Mouse (Mus musculus) splenic B cell, adult 2 months (primary cell): Measurements from ENCODE around the gene Gabra5.

Source experiments
- DNase-seq: peaks from one replicate; pipeline ENCODE4 v3.0.0-alpha.2; 2011; ENCODE audit warnings: low read depth, low spot score
- H3K27me3 ChIP-seq: 2 replicates; pipeline ENCODE4 v1.6.1; 2012; ENCODE audit warnings: mild to moderate bottlenecking, low read length, moderate library complexity, mixed read lengths; ENCODE audit not compliant: control insufficient read depth, poor library complexity, insufficient read depth, severe bottlenecking
- H3K36me3 ChIP-seq: 2 replicates; pipeline ENCODE4 v1.6.1; 2012; ENCODE audit warnings: mild to moderate bottlenecking, low read length, moderate library complexity, mixed read lengths; ENCODE audit not compliant: control insufficient read depth, poor library complexity, insufficient read depth, severe bottlenecking

Gabra5 gene

GRCm38 (mm10) chr7:57509681-57510141, at the start of gene Gabra5:
Gene Gabra5, minus strand, starts transcription at chr7:57510059.
- DNase-seq, result no peak
- H3K36me3 ChIP-seq, result no peaks in the 10 kb centered on the region

GRCm38 (mm10) chr7:57538565-57538964, 28.7 kb upstream of the Gabra5 start:
- DNase-seq, result no peak
- Histone ChIP-seq H3K36me3 (no peaks in the 10 kb centered on the region), H3K27me3 (no peaks in the 10 kb centered on the region)

More at GRCm38 (mm10) chr7:57509681-57510141, at the start of gene Gabra5:
- no peaks in the 10 kb centered on the region for H3K27me3 ChIP-seq

GRCm38 (mm10) chr7:57532676-57533075, 22.8 kb upstream of the Gabra5 start:
- H3K27me3 ChIP-seq, result no peaks in the 10 kb centered on the region
- no peak for DNase-seq
- H3K36me3 ChIP-seq, result no peaks in the 10 kb centered on the region

GRCm38 (mm10) chr7:57529954-57530353, 20.1 kb upstream of the Gabra5 start:
- no peak for DNase-seq
- no peaks in the 10 kb centered on the region for H3K27me3 ChIP-seq

GRCm38 (mm10) chr7:57529451-57529850, 19.6 kb upstream of the Gabra5 start:
- Histone ChIP-seq H3K36me3 (no peaks in the 10 kb centered on the region), H3K27me3 (no peaks in the 10 kb centered on the region)
- DNase-seq, result no peak

More at GRCm38 (mm10) chr7:57529954-57530353, 20.1 kb upstream of the Gabra5 start:
- H3K36me3 ChIP-seq, result no peaks in the 10 kb centered on the region

GRCm38 (mm10) chr7:57512955-57513354, 3.1 kb upstream of the Gabra5 start:
- Histone ChIP-seq H3K27me3 (no peaks in the 10 kb centered on the region), H3K36me3 (no peaks in the 10 kb centered on the region)
- DNase-seq, result no peak

- no peak for DNase-seq
These were observed 813 bp downstream of the Gabra5 start for GRCm38 (mm10) chr7:57508860-57509632.

GRCm38 (mm10) chr7:57502809-57503208, 7.0 kb downstream of the Gabra5 start:
- no peak for DNase-seq
- Histone ChIP-seq H3K27me3 (no peaks in the 10 kb centered on the region), H3K36me3 (no peaks in the 10 kb centered on the region)

More at GRCm38 (mm10) chr7:57508860-57509632, 813 bp downstream of the Gabra5 start:
- H3K36me3 ChIP-seq, result no peaks in the 10 kb centered on the region
- no peaks in the 10 kb centered on the region for H3K27me3 ChIP-seq

GRCm38 (mm10) chr7:57491795-57492194, 18.1 kb downstream of the Gabra5 start:
- Histone ChIP-seq H3K27me3 (no peaks in the 10 kb centered on the region), H3K36me3 (no peaks in the 10 kb centered on the region)
- no peak for DNase-seq

- Histone ChIP-seq H3K36me3 (no peaks in the 10 kb centered on the region), H3K27me3 (no peaks in the 10 kb centered on the region)
- DNase-seq, result no peak
These were observed 23.0 kb downstream of the Gabra5 start for GRCm38 (mm10) chr7:57486907-57487306.

- no peak for DNase-seq
- H3K36me3 ChIP-seq, result no peaks in the 10 kb centered on the region
These were observed 27.0 kb downstream of the Gabra5 start for GRCm38 (mm10) chr7:57482896-57483295.

GRCm38 (mm10) chr7:57473811-57474525, 35.9 kb downstream of the Gabra5 start:
- Histone ChIP-seq H3K27me3 (no peaks in the 10 kb centered on the region), H3K36me3 (no peaks in the 10 kb centered on the region)
- no peak for DNase-seq

More at GRCm38 (mm10) chr7:57482896-57483295, 27.0 kb downstream of the Gabra5 start:
- no peaks in the 10 kb centered on the region for H3K27me3 ChIP-seq

- H3K36me3 ChIP-seq, result no peaks in the 10 kb centered on the region
- no peak for DNase-seq
- H3K27me3 ChIP-seq, result no peaks in the 10 kb centered on the region
These were observed 38.5 kb downstream of the Gabra5 start for GRCm38 (mm10) chr7:57471316-57471715.

GRCm38 (mm10) chr7:57460354-57460753, 49.5 kb downstream of the Gabra5 start:
- DNase-seq, result no peak
- Histone ChIP-seq H3K36me3 (no peaks in the 10 kb centered on the region), H3K27me3 (no peaks in the 10 kb centered on the region)

GRCm38 (mm10) chr7:57448239-57448638, 61.6 kb downstream of the Gabra5 start:
- no peaks in the 10 kb centered on the region for H3K36me3 ChIP-seq
- DNase-seq, result no peak
- H3K27me3 ChIP-seq, result no peaks in the 10 kb centered on the region
